Mouse (Mus musculus): ENCODE measurements around the gene Copb1.

DNA sequence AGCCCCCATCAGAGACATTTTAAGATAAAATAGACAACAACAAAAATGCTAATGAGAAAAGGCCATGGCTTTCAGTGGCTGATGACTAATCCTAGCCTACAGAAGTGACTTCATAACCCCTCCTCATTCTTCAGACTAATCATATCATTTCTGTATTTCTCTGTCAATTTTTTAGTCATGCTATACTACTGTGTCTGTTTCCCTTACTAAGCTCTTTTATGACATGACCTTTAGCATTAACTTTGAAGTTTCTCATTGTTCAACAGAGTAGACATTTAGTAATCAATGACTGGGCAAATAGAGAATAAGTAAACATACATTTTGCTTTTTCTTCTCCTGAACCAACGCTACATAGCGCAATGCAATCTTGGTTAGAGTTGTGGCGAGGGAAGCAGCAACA lies 22.7 kb downstream of the Copb1 start:
- TF ChIP-seq CTCF (IDR thresholded peaks at IDR 0.05; ENCODE audit: borderline replicate concordance, control insufficient read depth, extremely low read depth, insufficient read depth, low read length, poor library complexity) (no peak), POLR2A (IDR thresholded peaks at IDR 0.05; ENCODE audit: control insufficient read depth, extremely low read depth, insufficient read depth, low read length, poor library complexity) (no peak)

Data from thymus, adult 2 months (tissue).